Mouse (Mus musculus) CH12.LX (cell line): ENCODE measurements at regions not wholly inside any gene's neighbourhood (a gene's known extent, or its start where the extent isn't known, plus 50 kb on each side); places are given as distances from the start of the nearest gene placed in this dataset.

Experiments
- DNase-seq: peaks from one replicate; pipeline ENCODE4 v3.0.0-alpha.2; 2013; ENCODE audit errors: extremely low read depth
- H3K27ac ChIP-seq: 2 replicates; pipeline ENCODE4 v1.5.1; 2012; ENCODE audit warnings: low read depth, mild to moderate bottlenecking, control low read depth, moderate library complexity; ENCODE audit not compliant: insufficient read depth
- H3K27me3 ChIP-seq: replicated peaks from 2 replicates; pipeline ENCODE3; 2012; ENCODE audit warnings: inconsistent platforms
- H3K36me3 ChIP-seq, 2 experiments: replicated peaks in 1 of 2; 2 replicates each; pipeline versions ENCODE3 to v1.6.1; 2012; ENCODE audit warnings: inconsistent platforms in 1 of 2, low read length in 1 of 2, mild to moderate bottlenecking in 1 of 2, mixed read lengths in 1 of 2, moderate library complexity in 1 of 2; ENCODE audit not compliant: control insufficient read depth in 1 of 2, insufficient read depth in 1 of 2
- H3K4me1 ChIP-seq, 2 experiments: 2 replicates each; pipeline ENCODE4 v1.6.1; 2012; ENCODE audit warnings: inconsistent platforms in 1 of 2, moderate library complexity in 1 of 2; ENCODE audit not compliant: insufficient read depth in 2 of 2, control insufficient read depth in 1 of 2
- H3K4me2 ChIP-seq: 2 replicates; pipeline ENCODE4 v1.6.1; 2012; ENCODE audit warnings: low read depth, mild to moderate bottlenecking, control low read depth; ENCODE audit not compliant: poor library complexity, insufficient read depth, severe bottlenecking
- H3K4me3 ChIP-seq, 3 experiments: fragments of 150-350 bp in 1 of 3; sonication (generic) in 1 of 3; replicated peaks in 1 of 3; 2 replicates each; pipeline versions ENCODE3 to v1.5.1; 2011 to 2012; ENCODE audit warnings: low read depth in 2 of 3, low read length in 2 of 3, mild to moderate bottlenecking in 2 of 3, moderate library complexity in 2 of 3, control low read depth in 1 of 3, improper control_type of control experiment in 1 of 3, inconsistent platforms in 1 of 3, mixed read lengths in 1 of 3; ENCODE audit not compliant: poor library complexity in 1 of 3
- H3K79me2 ChIP-seq: replicated peaks from 2 replicates; pipeline ENCODE4 v1.6.1; 2012; ENCODE audit warnings: mild to moderate bottlenecking, moderate library complexity; ENCODE audit not compliant: control insufficient read depth, poor library complexity, insufficient read depth, severe bottlenecking; ENCODE audit errors: extremely low read depth
- H3K9ac ChIP-seq: 2 replicates; pipeline ENCODE4 v1.6.1; 2012; ENCODE audit warnings: low read depth, mild to moderate bottlenecking, control low read depth, moderate library complexity; ENCODE audit not compliant: insufficient read depth
- H3K9me3 ChIP-seq: replicated peaks from 2 replicates; pipeline ENCODE3; 2012; ENCODE audit warnings: low read length, inconsistent platforms, mixed read lengths
- BHLHE40 ChIP-seq: IDR thresholded peaks from 2 replicates; pipeline ENCODE4 v1.6.1; 2011; ENCODE audit warnings: mild to moderate bottlenecking, low read depth, low read length, improper control_type of control experiment
- CHD1 ChIP-seq: IDR thresholded peaks from 2 replicates; pipeline ENCODE4 v1.6.1; 2012; ENCODE audit warnings: low read depth, low read length, improper control_type of control experiment, inconsistent platforms
- CHD2 ChIP-seq: IDR thresholded peaks from 2 replicates; pipeline ENCODE4 v1.6.1; 2011; ENCODE audit warnings: low read length, improper control_type of control experiment
- CTCF ChIP-seq, 2 experiments: IDR thresholded peaks in 1 of 2; conservative IDR thresholded peaks in 1 of 2; 2 replicates each; pipeline ENCODE4 v1.5.1; 2011 to 2012; ENCODE audit warnings: low read depth in 2 of 2, low read length in 2 of 2, improper control_type of control experiment in 1 of 2, inconsistent platforms in 1 of 2, mild to moderate bottlenecking in 1 of 2, moderate library complexity in 1 of 2
- ELF1 ChIP-seq: IDR thresholded peaks from 2 replicates; pipeline ENCODE4 v1.6.1; 2014; ENCODE audit warnings: low read depth, mild to moderate bottlenecking, inconsistent platforms, low read length, improper control_type of control experiment
- EP300 ChIP-seq: IDR thresholded peaks from 2 replicates; pipeline ENCODE4 v1.6.1; 2011; ENCODE audit warnings: low read length, improper control_type of control experiment
- ETS1 ChIP-seq: conservative IDR thresholded peaks from 2 replicates; pipeline ENCODE4 v1.6.1; 2012; ENCODE audit warnings: low read depth, mild to moderate bottlenecking, inconsistent platforms, low read length, improper control_type of control experiment, moderate library complexity
- GABPA ChIP-seq: IDR thresholded peaks from 2 replicates; pipeline ENCODE4 v1.6.1; 2012; ENCODE audit warnings: low read depth, low read length, improper control_type of control experiment, inconsistent platforms; ENCODE audit not compliant: insufficient replicate concordance
- HCFC1 ChIP-seq: IDR thresholded peaks from 2 replicates; pipeline ENCODE4 v1.6.1; 2012; ENCODE audit warnings: low read depth, mild to moderate bottlenecking, inconsistent platforms, low read length, improper control_type of control experiment
- IRF4 ChIP-seq: IDR thresholded peaks from 2 replicates; pipeline ENCODE4 v1.6.1; 2014; ENCODE audit warnings: low read depth, mild to moderate bottlenecking, inconsistent platforms, low read length, improper control_type of control experiment
- JUN ChIP-seq: IDR thresholded peaks from 2 replicates; pipeline ENCODE4 v1.6.1; 2011; ENCODE audit warnings: low read depth, mild to moderate bottlenecking, low read length, improper control_type of control experiment, moderate library complexity; ENCODE audit not compliant: insufficient read depth
- JUND ChIP-seq: conservative IDR thresholded peaks from 2 replicates; pipeline ENCODE4 v1.6.1; 2011; ENCODE audit warnings: low read depth, low read length, improper control_type of control experiment
- MAFK ChIP-seq: IDR thresholded peaks from 2 replicates; pipeline ENCODE4 v1.6.1; 2011; ENCODE audit warnings: low read length, improper control_type of control experiment; ENCODE audit not compliant: insufficient replicate concordance
- MAX ChIP-seq: IDR thresholded peaks from 2 replicates; pipeline ENCODE4 v1.6.1; 2011; ENCODE audit warnings: low read length, improper control_type of control experiment
- MAZ ChIP-seq: IDR thresholded peaks from 2 replicates; pipeline ENCODE4 v1.6.1; 2012; ENCODE audit warnings: low read depth, mild to moderate bottlenecking, inconsistent platforms, low read length, improper control_type of control experiment, moderate library complexity
- MEF2A ChIP-seq: IDR thresholded peaks from 2 replicates; pipeline ENCODE4 v1.6.1; 2014; ENCODE audit warnings: low read depth, mild to moderate bottlenecking, inconsistent platforms, low read length, improper control_type of control experiment, borderline replicate concordance
- MXI1 ChIP-seq: IDR thresholded peaks from 2 replicates; pipeline ENCODE4 v1.6.1; 2011; ENCODE audit warnings: mild to moderate bottlenecking, low read depth, low read length, improper control_type of control experiment
- MYC ChIP-seq: IDR thresholded peaks from 2 replicates; pipeline ENCODE4 v1.6.1; 2011; ENCODE audit warnings: low read depth, mild to moderate bottlenecking, improper control_type of control experiment, low read length
- NRF1 ChIP-seq: IDR thresholded peaks from 2 replicates; pipeline ENCODE4 v1.6.1; 2014; ENCODE audit warnings: low read depth, mild to moderate bottlenecking, inconsistent platforms, low read length, improper control_type of control experiment, moderate library complexity
- POLR2AphosphoS2 ChIP-seq: IDR thresholded peaks from 2 replicates; pipeline ENCODE4 v1.6.1; 2011; ENCODE audit warnings: low read depth, low read length, improper control_type of control experiment
- RAD21 ChIP-seq: IDR thresholded peaks from 2 replicates; pipeline ENCODE4 v1.6.1; 2011; ENCODE audit warnings: low read depth, mild to moderate bottlenecking, low read length, improper control_type of control experiment, moderate library complexity
- RCOR1 ChIP-seq: conservative IDR thresholded peaks from 2 replicates; pipeline ENCODE4 v1.6.1; 2012; ENCODE audit warnings: low read depth, mild to moderate bottlenecking, inconsistent platforms, low read length, improper control_type of control experiment
- SIN3A ChIP-seq: IDR thresholded peaks from 2 replicates; pipeline ENCODE4 v1.6.1; 2012; ENCODE audit warnings: low read length, improper control_type of control experiment, inconsistent platforms
- SMC3 ChIP-seq: IDR thresholded peaks from 2 replicates; pipeline ENCODE4 v1.6.1; 2011; ENCODE audit warnings: low read depth, low read length, improper control_type of control experiment
- TBP ChIP-seq: conservative IDR thresholded peaks from 2 replicates; pipeline ENCODE4 v1.6.1; 2011; ENCODE audit warnings: low read depth, low read length, improper control_type of control experiment
- TCF12 ChIP-seq: IDR thresholded peaks from 2 replicates; pipeline ENCODE4 v1.6.1; 2014; ENCODE audit warnings: low read depth, mild to moderate bottlenecking, inconsistent platforms, low read length, improper control_type of control experiment
- UBTF ChIP-seq: IDR thresholded peaks from 2 replicates; pipeline ENCODE4 v1.6.1; 2012; ENCODE audit warnings: low read depth, mild to moderate bottlenecking, inconsistent platforms, low read length, improper control_type of control experiment, moderate library complexity
- USF2 ChIP-seq: conservative IDR thresholded peaks from 2 replicates; pipeline ENCODE4 v1.6.1; 2011; ENCODE audit warnings: low read depth, low read length, improper control_type of control experiment
- ZC3H11A ChIP-seq: IDR thresholded peaks from 2 replicates; pipeline ENCODE4 v1.6.1; 2012; ENCODE audit warnings: low read depth, mild to moderate bottlenecking, inconsistent platforms, low read length, improper control_type of control experiment
- ZKSCAN1 ChIP-seq: IDR thresholded peaks from 2 replicates; pipeline ENCODE4 v1.6.1; 2012; ENCODE audit warnings: low read depth, inconsistent platforms, low read length, improper control_type of control experiment, borderline replicate concordance
- ZMIZ1 ChIP-seq: IDR thresholded peaks from 2 replicates; pipeline ENCODE4 v1.6.1; 2012; ENCODE audit warnings: low read depth, mild to moderate bottlenecking, inconsistent platforms, low read length, improper control_type of control experiment
- dilution Hi-C: fragments of 300-500 bp; cut with MboI; formaldehyde crosslinking; loops from 2 replicates; pipeline ENCODE4 v1.14.3; 2020; ENCODE audit warnings: low sequenced_read_pairs; ENCODE audit not compliant: extremely low pct_unique_long_range_greater_than_20kb, extremely low pct_ligation_motif_present
- in situ Hi-C: fragments of 300-500 bp; cut with MboI; formaldehyde crosslinking; loops from 3 replicates; pipeline ENCODE4 v1.14.3; 2019; ENCODE audit warnings: low sequenced_read_pairs, low pct_ligation_motif_present, low pct_unique_long_range_greater_than_20kb, mixed read lengths

DNA sequence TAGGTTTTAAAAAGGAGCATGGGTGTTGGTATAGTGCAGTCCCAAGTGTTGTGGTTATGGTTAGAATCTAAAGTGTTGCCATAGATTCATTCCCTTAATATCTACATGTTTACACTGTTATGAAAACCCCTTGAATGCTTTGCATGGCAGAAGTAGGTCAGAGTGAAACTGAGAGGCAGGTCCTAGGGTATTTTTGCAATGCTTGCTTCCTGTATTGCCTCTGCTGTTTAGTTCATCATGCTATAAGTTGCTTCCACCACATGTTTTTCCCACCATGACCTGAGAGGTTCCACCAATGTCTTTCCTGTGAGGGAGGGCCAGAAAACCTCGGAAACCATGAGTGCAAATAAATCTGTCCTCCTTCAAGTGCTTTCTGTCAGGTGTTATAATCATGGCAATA lies 224.1 kb upstream of the Gm9972 start:
- Histone ChIP-seq H3K4me2 (peak overlapping the region; percentile 12; the same call in 1 of the 2 replicates), H3K27ac (peak overlapping the region; percentile 88), H3K9me3 (peaks cover 8% of the 10 kb centered on the region), H3K79me2 (no peaks in the 10 kb centered on the region), H3K27me3 (no peaks in the 10 kb centered on the region), H3K4me3 (no peak overlapping the region), H3K36me3 (no peaks in the 10 kb centered on the region), H3K4me1 (peaks cover 3 to 28% of the 10 kb centered on the region in 2 experiments; a peak in 3 of 4 replicates), H3K9ac (no peak overlapping the region)
- DNase-seq, result peak; percentile 85
- in situ Hi-C loops, result no loop called here
- dilution Hi-C loops, result no loop called here
- TF ChIP-seq RAD21 (no peak), MYC (peak; percentile 90), CHD2 (peak; percentile 66), EP300 (peak; percentile 90), POLR2AphosphoS2 (no peak), MXI1 (no peak), ZC3H11A (no peak), JUN (peak; percentile 68), RCOR1 (peak; percentile 62; the same call in 1 of the 2 replicates), CTCF (conservative IDR thresholded peaks at IDR 0.05 in 1 of 2, IDR thresholded peaks at IDR 0.05 in 1 of 2; ENCODE audit: low read depth in 2 of 2, low read length in 2 of 2) (no peak), MAFK (peak; percentile 76; the same call in 1 of the 2 replicates), MAX (peak; percentile 92), TCF12 (peak; percentile 75), ETS1 (peak; percentile 78), JUND (peak; percentile 68; the same call in 1 of the 2 replicates), ZMIZ1 (no peak), MAZ (peak; percentile 53; the same call in 1 of the 2 replicates), UBTF (no peak), TBP (0 out of 2 replicates have a peak, but pooled peaks have one; percentile 32), MEF2A (peak; percentile 95), SMC3 (no peak), ELF1 (peak; percentile 70), GABPA (no peak), USF2 (no peak), SIN3A (peak; percentile 69; the same call in 1 of the 2 replicates), BHLHE40 (peak; percentile 77), ZKSCAN1 (no peak), CHD1 (no peak), IRF4 (peak; percentile 92), NRF1 (no peak), HCFC1 (peak; percentile 51)
